Comparison of ENCODE assay signal across 29 mouse cellular contexts in the genomic region with DNA sequence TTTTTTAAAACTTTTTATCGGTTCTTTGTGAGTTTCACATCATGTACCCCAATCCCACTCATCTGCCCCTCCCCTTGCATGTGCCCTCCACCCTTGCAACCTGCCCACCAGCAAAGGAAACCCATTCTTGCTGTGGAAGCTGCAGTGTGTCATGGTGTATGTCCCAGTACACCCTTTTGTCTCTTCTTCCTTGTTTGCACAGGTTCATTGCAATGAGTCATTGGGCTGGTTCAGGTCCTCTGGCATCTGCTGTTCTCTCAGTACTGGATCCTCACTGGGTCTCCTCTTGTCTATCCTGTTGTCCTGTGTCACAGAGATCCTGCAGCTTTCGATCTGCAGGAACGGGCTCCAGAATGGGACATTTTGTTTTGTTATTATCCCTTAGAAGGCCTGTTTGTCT. TPM values are rescaled to one million over a fixed set of nuclear protein-coding genes. Genes with fewer than 3 reads are reported as not detected.
DNase-seq lines count a peak whose midpoint lies in the region; ATAC-seq lines count a peak whose summit lies in the region.
"Had no signal": no experiment of that assay in that cellular context is flagged by ENCODE, and none has a peak within 500 bp of the region (broad histone marks: within the 10 kb centered on the region; RNA-seq: fewer than 3 reads in every experiment).

No protein-coding gene starts in this region.

- no peak overlapping the region for H3K4me2 ChIP-seq in intestine, embryonic 16.5 days (ENCODE audit: low read depth, low read length)
- H3K4me2 ChIP-seq in stomach, embryonic 16.5 days (ENCODE audit: low read depth, low read length): no peak overlapping the region
- H3K4me2 ChIP-seq: embryonic facial prominence, embryonic 13.5 days; embryonic facial prominence, embryonic 15.5 days; forebrain, embryonic 12.5 days had no signal

- 82% methylated on average over 3 of the region's 3 CpGs for WGBS in heart, embryonic 10.5 days
- WGBS in intestine, embryonic 16.5 days: 88% methylated on average over 3 of the region's 3 CpGs
- WGBS in stomach, embryonic 16.5 days: 81% methylated on average over 3 of the region's 3 CpGs

- H3K9ac ChIP-seq in intestine, embryonic 16.5 days (ENCODE audit: low read depth, low read length): no peak overlapping the region
- H3K9ac ChIP-seq in stomach, embryonic 16.5 days (ENCODE audit: low read length): no peak overlapping the region
- H3K9ac ChIP-seq: embryonic facial prominence, embryonic 13.5 days; embryonic facial prominence, embryonic 15.5 days; forebrain, embryonic 12.5 days had no signal

- no peaks in the 10 kb centered on the region for H3K4me1 ChIP-seq in heart, embryonic 10.5 days
- peaks cover 16% of the 10 kb centered on the region for H3K4me1 ChIP-seq in intestine, embryonic 16.5 days (ENCODE audit: control insufficient read depth, insufficient read depth, low read length)
- H3K4me1 ChIP-seq in stomach, embryonic 16.5 days (ENCODE audit: control insufficient read depth, insufficient read depth, low read length): peaks cover 3% of the 10 kb centered on the region; the same call in 1 of the 2 replicates
- H3K4me1 ChIP-seq: embryonic facial prominence, embryonic 13.5 days; embryonic facial prominence, embryonic 15.5 days; forebrain, embryonic 10.5 days; forebrain, embryonic 12.5 days had no signal

- peak; percentile 62 for ATAC-seq in intestine, embryonic 16.5 days
- ATAC-seq in stomach, embryonic 16.5 days (ENCODE audit: insufficient read depth, low FRiP score): no peak
- ATAC-seq: CD4-positive, CD25-positive, alpha-beta regulatory T cell, adult 4 months; forebrain, embryonic 14.5 days; Patski had no signal

- intact Hi-C loops in left cerebral cortex, postnatal 4 days (cut with DNase I): no loop called here

- peak; percentile 30 for DNase-seq in heart, adult 11 months
- no peak for DNase-seq in heart, embryonic 10.5 days (ENCODE audit: low spot score)
- no peak for DNase-seq in ovary, postnatal 14 days (ENCODE audit: low spot score)
- no peak for DNase-seq in natural killer cell, adult 2 months (ENCODE audit: low spot score in 2 of 2)
- DNase-seq in left cerebral cortex, postnatal 4 days: no peak
- DNase-seq: adrenal gland, adult 2 months; adrenal gland, postnatal 10 days; adrenal gland, postnatal 25 days; B cell, adult 2 months; cerebellum, adult 11 months; cerebellum, adult 18-20 months; cerebellum, adult 8-10 months; cerebellum, adult 9-11 months; cerebellum, postnatal 14 days; cerebellum, postnatal 36 days; embryo, embryonic 11 days had no signal

- no peak overlapping the region for H3K27ac ChIP-seq in heart, embryonic 10.5 days
- no peak overlapping the region for H3K27ac ChIP-seq in intestine, embryonic 16.5 days (ENCODE audit: low read length)
- H3K27ac ChIP-seq in stomach, embryonic 16.5 days (ENCODE audit: low read length): peak overlapping the region; percentile 6; the same call in 1 of the 2 replicates
- H3K27ac ChIP-seq: embryonic facial prominence, embryonic 13.5 days; embryonic facial prominence, embryonic 15.5 days; forebrain, embryonic 10.5 days; forebrain, embryonic 12.5 days had no signal

- H3K9me3 ChIP-seq in heart, embryonic 10.5 days: no peaks in the 10 kb centered on the region
- H3K9me3 ChIP-seq in intestine, embryonic 16.5 days (ENCODE audit: control insufficient read depth, low read length): no peaks in the 10 kb centered on the region
- H3K9me3 ChIP-seq in stomach, embryonic 16.5 days (replicated peaks; ENCODE audit: control insufficient read depth, low read length): no peaks in the 10 kb centered on the region
- H3K9me3 ChIP-seq: embryonic facial prominence, embryonic 13.5 days; embryonic facial prominence, embryonic 15.5 days; forebrain, embryonic 10.5 days; forebrain, embryonic 12.5 days; G1E had no signal

- no peak overlapping the region for H3K4me3 ChIP-seq in heart, embryonic 10.5 days
- H3K4me3 ChIP-seq in intestine, embryonic 16.5 days (ENCODE audit: low read length): no peak overlapping the region
- H3K4me3 ChIP-seq in stomach, embryonic 16.5 days (replicated peaks; ENCODE audit: low read length): no peak overlapping the region
- H3K4me3 ChIP-seq: embryonic facial prominence, embryonic 13.5 days; embryonic facial prominence, embryonic 15.5 days; erythroblast, embryonic 14.5 days; forebrain, embryonic 10.5 days; forebrain, embryonic 12.5 days had no signal

- no peaks in the 10 kb centered on the region for H3K36me3 ChIP-seq in heart, embryonic 10.5 days
- H3K36me3 ChIP-seq in intestine, embryonic 16.5 days (ENCODE audit: control insufficient read depth, insufficient read depth, low read length): no peaks in the 10 kb centered on the region
- no peaks in the 10 kb centered on the region for H3K36me3 ChIP-seq in stomach, embryonic 16.5 days (ENCODE audit: control insufficient read depth, insufficient read depth, low read length)
- H3K36me3 ChIP-seq: embryonic facial prominence, embryonic 13.5 days; embryonic facial prominence, embryonic 15.5 days; forebrain, embryonic 10.5 days; forebrain, embryonic 12.5 days; G1E had no signal

- H3K27me3 ChIP-seq in heart, embryonic 10.5 days (ENCODE audit: insufficient read depth, poor library complexity, severe bottlenecking): 0 out of 2 replicates have a peak, but pooled peaks cover 5% of the 10 kb centered on the region
- H3K27me3 ChIP-seq in intestine, embryonic 16.5 days (replicated peaks; ENCODE audit: control insufficient read depth, insufficient read depth, low read length): no peaks in the 10 kb centered on the region
- no peaks in the 10 kb centered on the region for H3K27me3 ChIP-seq in stomach, embryonic 16.5 days (ENCODE audit: control insufficient read depth, insufficient read depth, low read length)
- H3K27me3 ChIP-seq: CH12.LX; embryonic facial prominence, embryonic 13.5 days; embryonic facial prominence, embryonic 15.5 days had no signal

RNA-seq across cellular contexts. Expression of a gene that starts 10.1 kb away (rescaled TPM):
- polyA plus RNA-seq in heart, embryonic 10.5 days (2016; fragmentation: Nextera tagmentation; extraction: Ambion mirVana): 0.11 and 0.65 TPM in 2 replicates
- polyA plus RNA-seq in intestine, embryonic 16.5 days (2015; fragmentation: Nextera tagmentation; extraction: Ambion mirVana): 46.4 and 48.0 TPM in 2 replicates
- 22.7 and 25.5 TPM in 2 replicates for polyA plus RNA-seq in stomach, embryonic 16.5 days (2015; fragmentation: Nextera tagmentation; extraction: Ambion mirVana)
- total RNA-seq in left cerebral cortex, postnatal 4 days (2021): under 1 TPM; 0.38 to 0.64 TPM
- total RNA-seq: common myeloid progenitor, adult 5-6 weeks had no signal
- polyA plus RNA-seq: erythroblast, embryonic 14.5 days; G1E had no signal

Comparison
In these comparisons a context has a peak if more than half of its experiments do, and no peak if none do; other contexts are left out.
1. RNA of a gene that starts 10.1 kb away (polyA plus RNA-seq): 46.4 to 48.0 TPM in intestine, embryonic 16.5 days and 22.7 to 25.5 TPM in stomach, embryonic 16.5 days; 0.11 to 0.65 TPM in heart, embryonic 10.5 days; every median in the first group is over 10 times any median in the second.